Mouse (Mus musculus): ENCODE results near the gene Gm4131. TPM values are rescaled to one million over a fixed set of nuclear protein-coding genes. Genes with fewer than 3 reads are reported as not detected.

The Gm4131 gene
- total and polyA plus RNA-seq, 2 experiments = not detected

GRCm38 (mm10) chr14:62493456-62493855 lies 73.3 kb downstream of the Gm4131 start:
- no peaks in the 10 kb centered on the region for H3K36me3 ChIP-seq (ENCODE audit: control insufficient read depth, insufficient read depth, low read length)
- no peak overlapping the region for H3K4me3 ChIP-seq (ENCODE audit: insufficient read depth, low read depth, low read length)
- 71% methylated on average over 5 of the region's 5 CpGs for WGBS
- H3K27me3 ChIP-seq (ENCODE audit: control insufficient read depth, insufficient read depth, low read length) = no peaks in the 10 kb centered on the region
- no peaks in the 10 kb centered on the region for H3K79me2 ChIP-seq (ENCODE audit: control insufficient read depth, insufficient read depth, low read length)
- no peak for DNase-seq (ENCODE audit: extremely low read depth, low read depth, low spot score)
- TF ChIP-seq CTCF (IDR thresholded peaks at IDR 0.05; ENCODE audit: low read depth, low read length) (no peak), POLR2A (IDR thresholded peaks at IDR 0.05; ENCODE audit: extremely low read depth, insufficient read depth, low read length) (no peak)
- H3K27ac ChIP-seq (replicated peaks; ENCODE audit: insufficient read depth, low read depth, low read length) = no peak overlapping the region
- H3K9ac ChIP-seq (ENCODE audit: low read depth, low read length) = no peak overlapping the region
- no peaks in the 10 kb centered on the region for H3K4me1 ChIP-seq (ENCODE audit: control insufficient read depth, insufficient read depth, low read length)

GRCm38 (mm10) chr14:62492196-62492850 lies 74.4 kb downstream of the Gm4131 start:
- WGBS = 28% methylated on average over 16 of the region's 16 CpGs
- Histone ChIP-seq H3K36me3 (ENCODE audit: control insufficient read depth, insufficient read depth, low read length) (no peaks in the 10 kb centered on the region), H3K9ac (ENCODE audit: low read depth, low read length) (no peak overlapping the region), H3K27ac (replicated peaks; ENCODE audit: insufficient read depth, low read depth, low read length) (no peak overlapping the region), H3K4me1 (ENCODE audit: control insufficient read depth, insufficient read depth, low read length) (no peaks in the 10 kb centered on the region), H3K79me2 (ENCODE audit: control insufficient read depth, insufficient read depth, low read length) (no peaks in the 10 kb centered on the region), H3K27me3 (ENCODE audit: control insufficient read depth, insufficient read depth, low read length) (no peaks in the 10 kb centered on the region), H3K4me3 (ENCODE audit: insufficient read depth, low read depth, low read length) (no peak overlapping the region)
- TF ChIP-seq CTCF (IDR thresholded peaks at IDR 0.05; ENCODE audit: low read depth, low read length) (peak; percentile 100), POLR2A (IDR thresholded peaks at IDR 0.05; ENCODE audit: extremely low read depth, insufficient read depth, low read length) (no peak)
- DNase-seq (ENCODE audit: extremely low read depth, low read depth, low spot score) = peak; percentile 82

DNA sequence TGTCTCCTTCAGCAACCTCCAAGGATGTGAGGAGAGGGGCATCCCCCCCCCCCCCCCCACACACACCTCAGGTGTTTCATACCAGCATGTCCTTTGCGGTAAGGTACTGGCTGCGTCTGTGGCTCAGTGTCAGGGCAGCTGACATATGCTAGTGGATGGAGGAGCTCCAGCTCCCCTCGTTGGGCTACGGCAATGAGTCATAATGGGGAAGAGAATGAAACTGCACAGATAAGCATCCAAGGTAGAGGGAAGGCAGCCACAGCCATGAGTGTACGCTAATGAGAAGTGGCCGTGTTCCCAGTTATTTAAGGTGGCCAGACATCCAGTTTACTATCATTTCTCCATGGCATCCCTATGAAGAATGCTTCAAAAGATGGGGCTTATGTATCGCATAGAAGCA lies 78.5 kb downstream of the Gm4131 start:
- Histone ChIP-seq H3K4me3 (ENCODE audit: insufficient read depth, low read depth, low read length) (no peak overlapping the region), H3K4me1 (ENCODE audit: control insufficient read depth, insufficient read depth, low read length) (no peaks in the 10 kb centered on the region), H3K9ac (ENCODE audit: low read depth, low read length) (no peak overlapping the region), H3K36me3 (ENCODE audit: control insufficient read depth, insufficient read depth, low read length) (no peaks in the 10 kb centered on the region), H3K79me2 (ENCODE audit: control insufficient read depth, insufficient read depth, low read length) (no peaks in the 10 kb centered on the region), H3K27me3 (ENCODE audit: control insufficient read depth, insufficient read depth, low read length) (no peaks in the 10 kb centered on the region), H3K27ac (replicated peaks; ENCODE audit: insufficient read depth, low read depth, low read length) (no peak overlapping the region)
- TF ChIP-seq CTCF (IDR thresholded peaks at IDR 0.05; ENCODE audit: low read depth, low read length) (no peak), POLR2A (IDR thresholded peaks at IDR 0.05; ENCODE audit: extremely low read depth, insufficient read depth, low read length) (no peak)
- 87% methylated on average over 7 of the region's 7 CpGs for WGBS
- DNase-seq (ENCODE audit: extremely low read depth, low read depth, low spot score) = no peak

- H3K79me2 ChIP-seq (ENCODE audit: control insufficient read depth, insufficient read depth, low read length) = no peaks in the 10 kb centered on the region
- no peak overlapping the region for H3K4me3 ChIP-seq (ENCODE audit: insufficient read depth, low read depth, low read length)
- no peaks in the 10 kb centered on the region for H3K4me1 ChIP-seq (ENCODE audit: control insufficient read depth, insufficient read depth, low read length)
- H3K27ac ChIP-seq (replicated peaks; ENCODE audit: insufficient read depth, low read depth, low read length) = no peak overlapping the region
- no peaks in the 10 kb centered on the region for H3K27me3 ChIP-seq (ENCODE audit: control insufficient read depth, insufficient read depth, low read length)
- no peaks in the 10 kb centered on the region for H3K36me3 ChIP-seq (ENCODE audit: control insufficient read depth, insufficient read depth, low read length)
- no peak for TF ChIP-seq POLR2A (IDR thresholded peaks at IDR 0.05; ENCODE audit: extremely low read depth, insufficient read depth, low read length)
- TF ChIP-seq CTCF (IDR thresholded peaks at IDR 0.05; ENCODE audit: low read depth, low read length) = no peak
- no peak for DNase-seq (ENCODE audit: extremely low read depth, low read depth, low spot score)
- WGBS = 40% methylated on average over 8 of the region's 8 CpGs
- no peak overlapping the region for H3K9ac ChIP-seq (ENCODE audit: low read depth, low read length)
Observed at GRCm38 (mm10) chr14:62481381-62481780, 85.3 kb downstream of the Gm4131 start.

DNA sequence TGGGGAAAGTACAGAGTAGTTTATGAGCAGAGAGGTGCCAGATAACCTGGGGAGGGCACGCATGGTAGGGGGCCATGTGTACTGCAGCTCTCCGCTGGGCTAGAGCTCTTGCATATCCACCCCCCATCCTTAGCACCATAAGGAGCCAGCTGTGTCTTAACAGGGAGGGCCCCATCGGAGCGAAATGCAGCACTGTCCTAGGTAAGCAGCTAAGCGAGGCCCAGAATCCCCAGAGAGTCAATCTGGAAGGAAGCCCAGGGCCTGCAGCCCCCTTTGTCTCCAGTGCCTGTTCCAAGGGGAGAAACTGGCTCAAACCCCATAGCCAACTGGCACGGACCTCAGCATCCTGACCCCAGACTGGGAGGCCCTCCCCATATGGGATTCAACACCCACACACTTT lies 87.3 kb downstream of the Gm4131 start:
- DNase-seq (ENCODE audit: extremely low read depth, low read depth, low spot score) = no peak
- no peaks in the 10 kb centered on the region for H3K79me2 ChIP-seq (ENCODE audit: control insufficient read depth, insufficient read depth, low read length)
- no peak overlapping the region for H3K27ac ChIP-seq (replicated peaks; ENCODE audit: insufficient read depth, low read depth, low read length)
- H3K9ac ChIP-seq (ENCODE audit: low read depth, low read length) = no peak overlapping the region
- 61% methylated on average over 6 of the region's 6 CpGs for whole genome bisulfite sequencing
- TF ChIP-seq POLR2A (IDR thresholded peaks at IDR 0.05; ENCODE audit: extremely low read depth, insufficient read depth, low read length) = no peak
- TF ChIP-seq CTCF (IDR thresholded peaks at IDR 0.05; ENCODE audit: low read depth, low read length) = no peak
- no peaks in the 10 kb centered on the region for H3K27me3 ChIP-seq (ENCODE audit: control insufficient read depth, insufficient read depth, low read length)
- no peaks in the 10 kb centered on the region for H3K4me1 ChIP-seq (ENCODE audit: control insufficient read depth, insufficient read depth, low read length)
- no peak overlapping the region for H3K4me3 ChIP-seq (ENCODE audit: insufficient read depth, low read depth, low read length)
- H3K36me3 ChIP-seq (ENCODE audit: control insufficient read depth, insufficient read depth, low read length) = no peaks in the 10 kb centered on the region

GRCm38 (mm10) chr14:62474481-62474880 lies 92.2 kb downstream of the Gm4131 start:
- no peaks in the 10 kb centered on the region for H3K36me3 ChIP-seq (ENCODE audit: control insufficient read depth, insufficient read depth, low read length)
- 61% methylated on average over 1 of the region's 1 CpGs for WGBS
- no peaks in the 10 kb centered on the region for H3K79me2 ChIP-seq (ENCODE audit: control insufficient read depth, insufficient read depth, low read length)
- H3K27ac ChIP-seq (replicated peaks; ENCODE audit: insufficient read depth, low read depth, low read length) = no peak overlapping the region
- no peaks in the 10 kb centered on the region for H3K27me3 ChIP-seq (ENCODE audit: control insufficient read depth, insufficient read depth, low read length)
- no peak for DNase-seq (ENCODE audit: extremely low read depth, low read depth, low spot score)
- H3K4me3 ChIP-seq (ENCODE audit: insufficient read depth, low read depth, low read length) = no peak overlapping the region
- H3K4me1 ChIP-seq (ENCODE audit: control insufficient read depth, insufficient read depth, low read length) = peaks cover 3% of the 10 kb centered on the region; the same call in 1 of the 2 replicates
- no peak for TF ChIP-seq CTCF (IDR thresholded peaks at IDR 0.05; ENCODE audit: low read depth, low read length)
- no peak for TF ChIP-seq POLR2A (IDR thresholded peaks at IDR 0.05; ENCODE audit: extremely low read depth, insufficient read depth, low read length)
- no peak overlapping the region for H3K9ac ChIP-seq (ENCODE audit: low read depth, low read length)
